Comparison of ENCODE assay signal across 8 mouse cellular contexts in genomic region chr7:141264761-141265410, GRCm38 (mm10). TPM values are rescaled to one million over a fixed set of nuclear protein-coding genes. Genes with fewer than 3 reads are reported as not detected.
DNase-seq lines count a peak whose midpoint lies in the region; ATAC-seq lines count a peak whose summit lies in the region.

No protein-coding gene starts in this region.

- H3K27ac ChIP-seq in forebrain, embryonic 15.5 days (replicated peaks) = no peak overlapping the region
- H3K27ac ChIP-seq in kidney, embryonic 15.5 days = 0 out of 2 replicates have a peak overlapping the region, but pooled peaks have one; percentile 11

- 0 out of 2 replicates have a peak, but pooled peaks have one; percentile 16 for ATAC-seq in frontal cortex, adult (ENCODE audit: low TSS enrichment)
- peak; percentile 57 for ATAC-seq in forebrain, embryonic 15.5 days (replicated peaks)
- ATAC-seq in kidney, embryonic 15.5 days (replicated peaks; ENCODE audit: low FRiP score) = peak; percentile 73

- H3K9ac ChIP-seq in forebrain, embryonic 15.5 days (replicated peaks) = no peak overlapping the region
- 0 out of 2 replicates have a peak overlapping the region, but pooled peaks have one; percentile 12 for H3K9ac ChIP-seq in kidney, embryonic 15.5 days

- no peak overlapping the region for H3K4me2 ChIP-seq in forebrain, embryonic 15.5 days (replicated peaks)
- peak overlapping the region; percentile 86 for H3K4me2 ChIP-seq in kidney, embryonic 15.5 days

- peaks cover 43% of the 10 kb centered on the region for H3K36me3 ChIP-seq in forebrain, embryonic 15.5 days
- peaks cover 45% of the 10 kb centered on the region for H3K36me3 ChIP-seq in kidney, embryonic 15.5 days

- H3K9me3 ChIP-seq in forebrain, embryonic 15.5 days = no peaks in the 10 kb centered on the region
- no peaks in the 10 kb centered on the region for H3K9me3 ChIP-seq in kidney, embryonic 15.5 days (replicated peaks)

- H3K4me1 ChIP-seq in forebrain, embryonic 15.5 days = peaks cover 5% of the 10 kb centered on the region
- H3K4me1 ChIP-seq in kidney, embryonic 15.5 days = peaks cover 24% of the 10 kb centered on the region

- no peaks in the 10 kb centered on the region for H3K27me3 ChIP-seq in forebrain, embryonic 15.5 days
- H3K27me3 ChIP-seq in kidney, embryonic 15.5 days = no peaks in the 10 kb centered on the region

- 31% methylated on average over 12 of the region's 12 CpGs for WGBS in forebrain, embryonic 15.5 days
- WGBS in kidney, embryonic 15.5 days = 33% methylated on average over 12 of the region's 12 CpGs

- H3K4me3 ChIP-seq in forebrain, embryonic 15.5 days = no peak overlapping the region
- H3K4me3 ChIP-seq in kidney, embryonic 15.5 days (replicated peaks) = peak overlapping the region; percentile 56

- DNase-seq in frontal cortex, postnatal 10 days (ENCODE audit: low spot score in 2 of 2) = no peak
- DNase-seq in ZHBTc4 (ENCODE audit: low read depth, low spot score) = peak; percentile 54
- DNase-seq in lung, postnatal 36 days = peak; percentile 53
- peak; percentile 50 to 71 for DNase-seq in spleen, postnatal 10 days (ENCODE audit: low spot score in 2 of 2)
- DNase-seq in frontal cortex, postnatal 36 days (ENCODE audit: low spot score in 2 of 2) = no peak

RNA-seq across cellular contexts. Expression of gene Irf7, which starts 1.4 kb away (rescaled TPM):
- polyA plus RNA-seq in forebrain, embryonic 15.5 days (2015; fragmentation: Nextera tagmentation; extraction: Ambion mirVana) = 1.1 and 2.3 TPM in 2 replicates
- polyA plus RNA-seq in kidney, embryonic 15.5 days (2015; fragmentation: Nextera tagmentation; extraction: Ambion mirVana) = 3.5 and 3.8 TPM in 2 replicates

RNA-seq across cellular contexts. Expression of gene Cdhr5, which starts 11.7 kb away (rescaled TPM):
- not detected in 2 replicates for polyA plus RNA-seq in forebrain, embryonic 15.5 days (2015; fragmentation: Nextera tagmentation; extraction: Ambion mirVana)
- 8.2 and 8.6 TPM in 2 replicates for polyA plus RNA-seq in kidney, embryonic 15.5 days (2015; fragmentation: Nextera tagmentation; extraction: Ambion mirVana)

RNA-seq across cellular contexts. Expression of gene Sct, which starts 14.0 kb away (rescaled TPM):
- polyA plus RNA-seq in forebrain, embryonic 15.5 days (2015; fragmentation: Nextera tagmentation; extraction: Ambion mirVana) = 1.4 TPM in 2 replicates
- polyA plus RNA-seq in kidney, embryonic 15.5 days (2015; fragmentation: Nextera tagmentation; extraction: Ambion mirVana) = 41.1 and 43.5 TPM in 2 replicates

RNA-seq across cellular contexts. Expression of gene Drd4, which starts 26.9 kb away (rescaled TPM):
- 0.64 and 0.78 TPM in 2 replicates for polyA plus RNA-seq in forebrain, embryonic 15.5 days (2015; fragmentation: Nextera tagmentation; extraction: Ambion mirVana)
- polyA plus RNA-seq in kidney, embryonic 15.5 days (2015; fragmentation: Nextera tagmentation; extraction: Ambion mirVana) = 1.4 and 1.8 TPM in 2 replicates

RNA-seq across cellular contexts. Expression of gene Phrf1, which starts 36.3 kb away (rescaled TPM):
- polyA plus RNA-seq in forebrain, embryonic 15.5 days (2015; fragmentation: Nextera tagmentation; extraction: Ambion mirVana) = 80.2 and 81.8 TPM in 2 replicates
- polyA plus RNA-seq in kidney, embryonic 15.5 days (2015; fragmentation: Nextera tagmentation; extraction: Ambion mirVana) = 73.1 and 78.3 TPM in 2 replicates

Comparison
In these comparisons a context has a peak if more than half of its experiments do, and no peak if none do; other contexts are left out.
1. ATAC-seq: peak in every context shown above with its lines; median percentile 73 in kidney, embryonic 15.5 days; 57 in forebrain, embryonic 15.5 days; 16 in frontal cortex, adult.
2. DNase-seq: peak in ZHBTc4 (single experiment), lung, postnatal 36 days (single experiment) and spleen, postnatal 10 days (2 of 2); none in frontal cortex, postnatal 10 days (0 of 2) and frontal cortex, postnatal 36 days (0 of 2).
3. RNA of gene Sct, which starts 14.0 kb away (polyA plus RNA-seq): 41.1 to 43.5 TPM in kidney, embryonic 15.5 days; 1.4 TPM in forebrain, embryonic 15.5 days; every median in the first group is over 10 times any median in the second.